Mouse (Mus musculus): Measurements from ENCODE around the gene Haus4. TPM values are rescaled to one million over a fixed set of nuclear protein-coding genes. Genes with fewer than 3 reads are reported as not detected.

Gene Haus4
- total and polyA plus RNA-seq, 3 experiments: 42.7 to 60.3 (median 57.9) TPM

DNA sequence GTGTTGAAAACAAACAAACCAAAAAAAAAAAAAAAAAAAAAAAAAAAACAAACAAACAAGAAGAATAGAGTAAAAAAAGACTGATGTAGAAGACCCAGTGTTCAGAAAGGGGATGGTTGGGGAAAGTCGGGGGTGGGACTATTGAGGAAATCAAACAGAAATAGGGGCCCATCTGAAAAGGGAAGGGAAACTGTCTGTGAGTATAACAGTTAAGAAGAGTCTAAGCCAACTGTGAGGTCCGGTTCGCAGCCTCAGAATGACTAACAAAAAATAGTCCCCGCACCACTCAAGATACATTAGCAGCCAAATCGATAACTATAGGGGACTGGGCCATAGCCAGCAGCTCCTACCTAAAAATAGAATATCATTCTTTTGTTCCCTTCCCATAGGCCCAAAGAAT lies 61.2 kb downstream of the Haus4 start:
- no peak for DNase-seq (ENCODE audit: low spot score)
- Histone ChIP-seq H3K4me3 (ENCODE audit: low read depth, low read length) (no peak overlapping the region), H3K4me1 (ENCODE audit: insufficient read depth, low read depth, low read length) (peaks cover 5% of the 10 kb centered on the region; the same call in 1 of the 2 replicates), H3K27me3 (ENCODE audit: insufficient read depth, low read length) (peaks cover 6% of the 10 kb centered on the region), H3K36me3 (replicated peaks) (no peaks in the 10 kb centered on the region), H3K9me3 (replicated peaks) (no peaks in the 10 kb centered on the region)
- TF ChIP-seq POLR2AphosphoS5 (IDR thresholded peaks at IDR 0.05; ENCODE audit: insufficient replicate concordance, low read depth, low read length) (no peak), CTCF (IDR thresholded peaks at IDR 0.05; ENCODE audit: low read depth, low read length) (no peak), GATA1 (IDR thresholded peaks at IDR 0.05; ENCODE audit: borderline replicate concordance, low read length) (no peak), TAL1 (conservative IDR thresholded peaks at IDR 0.05; ENCODE audit: low read depth, low read length) (no peak), GATA2 (IDR thresholded peaks at IDR 0.05; ENCODE audit: borderline replicate concordance, low read depth, low read length) (no peak)
- no peak for ATAC-seq (ENCODE audit: extremely low read depth, insufficient number of reproducible peaks, low FRiP score, poor library complexity, severe bottlenecking)

DNA sequence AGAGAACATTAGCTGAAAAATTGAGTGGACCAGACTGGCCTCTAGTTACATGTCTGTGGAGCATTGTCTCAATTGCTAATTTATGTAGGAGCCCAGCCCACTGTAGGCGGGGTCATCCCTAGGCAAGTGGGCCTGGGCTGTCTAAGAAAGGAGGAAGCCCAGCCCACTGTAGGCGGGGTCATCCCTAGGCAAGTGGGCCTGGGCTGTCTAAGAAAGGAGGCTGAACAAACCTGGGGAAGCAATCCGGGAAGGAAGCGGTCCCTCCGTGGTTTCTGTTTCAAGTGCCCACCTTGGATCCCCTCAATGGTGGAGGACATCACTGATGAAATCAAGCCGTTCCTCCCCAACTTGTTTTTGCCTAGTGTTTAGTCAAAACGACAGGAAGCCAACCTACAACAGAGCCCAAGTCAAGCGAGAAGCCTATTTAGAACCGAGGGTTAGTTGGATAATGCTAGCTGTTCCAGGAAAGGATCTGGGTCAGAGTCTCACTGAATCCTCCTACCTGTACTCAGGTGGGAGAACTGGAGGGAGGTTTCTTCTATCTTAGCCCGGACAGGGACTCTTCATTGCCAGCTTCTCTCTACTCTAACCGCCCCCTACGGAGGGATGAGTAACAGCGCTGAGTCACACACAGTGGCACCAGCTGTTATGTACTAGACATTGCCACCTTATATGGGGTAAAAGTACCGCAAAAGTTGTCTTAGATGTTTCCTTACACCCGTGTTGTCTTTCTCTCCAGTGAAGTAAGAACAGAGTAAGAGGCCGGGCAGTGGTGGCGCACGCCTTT lies 61.9 kb downstream of the Haus4 start:
- Histone ChIP-seq H3K4me3 (ENCODE audit: low read depth, low read length) (no peak overlapping the region), H3K36me3 (replicated peaks) (no peaks in the 10 kb centered on the region)
- DNase-seq (ENCODE audit: low spot score): no peak

More for the DNA sequence above, 61.9 kb downstream of the Haus4 start:
- TF ChIP-seq CTCF (IDR thresholded peaks at IDR 0.05; ENCODE audit: low read depth, low read length) (no peak), GATA2 (IDR thresholded peaks at IDR 0.05; ENCODE audit: borderline replicate concordance, low read depth, low read length) (no peak), TAL1 (conservative IDR thresholded peaks at IDR 0.05; ENCODE audit: low read depth, low read length) (no peak), POLR2AphosphoS5 (IDR thresholded peaks at IDR 0.05; ENCODE audit: insufficient replicate concordance, low read depth, low read length) (no peak), GATA1 (IDR thresholded peaks at IDR 0.05; ENCODE audit: borderline replicate concordance, low read length) (no peak)
- Histone ChIP-seq H3K27me3 (ENCODE audit: insufficient read depth, low read length) (peaks cover 6% of the 10 kb centered on the region), H3K4me1 (ENCODE audit: insufficient read depth, low read depth, low read length) (peaks cover 5% of the 10 kb centered on the region; the same call in 1 of the 2 replicates), H3K9me3 (replicated peaks) (no peaks in the 10 kb centered on the region)
- peak; percentile 75; the same call in 1 of the 2 replicates for ATAC-seq (ENCODE audit: extremely low read depth, insufficient number of reproducible peaks, low FRiP score, poor library complexity, severe bottlenecking)

Other genes starting within 250 kb of the Haus4 start
- gene Oxa1l, start 193.8 kb downstream of the Haus4 start, total RNA-seq (2014; fragmentation: Nextera tagmentation): 72.2 and 76.0 TPM in 2 replicates
- 34.2 and 35.9 TPM in 2 replicates for gene Oxa1l, start 193.8 kb downstream of the Haus4 start, total RNA-seq (2017)
- gene Oxa1l, start 193.8 kb downstream of the Haus4 start, polyA plus RNA-seq (2012): 134 and 196 TPM in 2 replicates
- 4.6 and 6.2 TPM in 2 replicates for gene Slc7a7, start 136.8 kb downstream of the Haus4 start, total RNA-seq (2014; fragmentation: Nextera tagmentation)
- gene Slc7a7, start 136.8 kb downstream of the Haus4 start, total RNA-seq (2017): 0.55 and 0.76 TPM in 2 replicates
- gene Slc7a7, start 136.8 kb downstream of the Haus4 start, polyA plus RNA-seq (2012): 0.88 and 1.1 TPM in 2 replicates
- gene Mrpl52, start 127.7 kb downstream of the Haus4 start, total RNA-seq (2014; fragmentation: Nextera tagmentation): 318 and 469 TPM in 2 replicates
- 238 and 282 TPM in 2 replicates for gene Mrpl52, start 127.7 kb downstream of the Haus4 start, total RNA-seq (2017)
- 1,643 and 2,190 TPM in 2 replicates for gene Mrpl52, start 127.7 kb downstream of the Haus4 start, polyA plus RNA-seq (2012)
- 60.4 and 66.0 TPM in 2 replicates for gene Mmp14, start 123.0 kb downstream of the Haus4 start, total RNA-seq (2014; fragmentation: Nextera tagmentation)
- 28.6 and 33.8 TPM in 2 replicates for gene Mmp14, start 123.0 kb downstream of the Haus4 start, total RNA-seq (2017)
- 108 and 147 TPM in 2 replicates for gene Mmp14, start 123.0 kb downstream of the Haus4 start, polyA plus RNA-seq (2012)
- gene Lrp10, start 90.5 kb downstream of the Haus4 start, total RNA-seq (2014; fragmentation: Nextera tagmentation): 36.3 and 44.4 TPM in 2 replicates
- gene Lrp10, start 90.5 kb downstream of the Haus4 start, total RNA-seq (2017): 25.5 and 39.7 TPM in 2 replicates
- gene Lrp10, start 90.5 kb downstream of the Haus4 start, polyA plus RNA-seq (2012): 226 and 280 TPM in 2 replicates
- not detected in 2 replicates for gene Rem2, start 78.5 kb downstream of the Haus4 start, total RNA-seq (2014; fragmentation: Nextera tagmentation)
- gene Rem2, start 78.5 kb downstream of the Haus4 start, total RNA-seq (2017): not detected in 2 replicates
- gene Rem2, start 78.5 kb downstream of the Haus4 start, polyA plus RNA-seq (2012): 0.06 and 0.08 TPM in 2 replicates
- gene Prmt5, start 37.1 kb downstream of the Haus4 start, total RNA-seq (2014; fragmentation: Nextera tagmentation): 81.3 and 106 TPM in 2 replicates
- gene Prmt5, start 37.1 kb downstream of the Haus4 start, total RNA-seq (2017): 44.8 and 50.9 TPM in 2 replicates
- 242 and 254 TPM in 2 replicates for gene Prmt5, start 37.1 kb downstream of the Haus4 start, polyA plus RNA-seq (2012)
- not detected in 2 replicates for gene Ajuba, start 22.9 kb upstream of the Haus4 start, total RNA-seq (2014; fragmentation: Nextera tagmentation)
- 0.17 TPM in 1 of 2 replicates, not detected in the other for gene Ajuba, start 22.9 kb upstream of the Haus4 start, total RNA-seq (2017)
- 0.02 TPM in 1 of 2 replicates, not detected in the other for gene Ajuba, start 22.9 kb upstream of the Haus4 start, polyA plus RNA-seq (2012)
- gene 4931414P19Rik, start 51.4 kb upstream of the Haus4 start, total RNA-seq (2014; fragmentation: Nextera tagmentation): 9.0 and 25.1 TPM in 2 replicates
- gene 4931414P19Rik, start 51.4 kb upstream of the Haus4 start, total RNA-seq (2017): 2.6 and 4.8 TPM in 2 replicates
- 21.3 and 25.6 TPM in 2 replicates for gene 4931414P19Rik, start 51.4 kb upstream of the Haus4 start, polyA plus RNA-seq (2012)
- 26.5 and 32.1 TPM in 2 replicates for gene Psmb5, start 63.4 kb upstream of the Haus4 start, total RNA-seq (2014; fragmentation: Nextera tagmentation)
- 50.8 and 56.8 TPM in 2 replicates for gene Psmb5, start 63.4 kb upstream of the Haus4 start, total RNA-seq (2017)
- gene Psmb5, start 63.4 kb upstream of the Haus4 start, polyA plus RNA-seq (2012): 149 and 159 TPM in 2 replicates
- not detected in 2 replicates for gene Psmb11, start 66.8 kb upstream of the Haus4 start, total RNA-seq (2014; fragmentation: Nextera tagmentation)
- gene Psmb11, start 66.8 kb upstream of the Haus4 start, total RNA-seq (2017): 0.11 and 0.12 TPM in 2 replicates
- not detected in 2 replicates for gene Psmb11, start 66.8 kb upstream of the Haus4 start, polyA plus RNA-seq (2012)
- not detected in 2 replicates for gene Gm17606, start 86.3 kb upstream of the Haus4 start, total RNA-seq (2014; fragmentation: Nextera tagmentation)
- gene Gm17606, start 86.3 kb upstream of the Haus4 start, total RNA-seq (2017): not detected in 2 replicates
- gene Gm17606, start 86.3 kb upstream of the Haus4 start, polyA plus RNA-seq (2012): not detected in 2 replicates
- 0.68 and 0.73 TPM in 2 replicates for gene Cdh24, start 86.7 kb upstream of the Haus4 start, total RNA-seq (2014; fragmentation: Nextera tagmentation)
- gene Cdh24, start 86.7 kb upstream of the Haus4 start, total RNA-seq (2017): 0.11 and 0.35 TPM in 2 replicates
- 1.5 and 1.8 TPM in 2 replicates for gene Cdh24, start 86.7 kb upstream of the Haus4 start, polyA plus RNA-seq (2012)
- 38.2 and 45.2 TPM in 2 replicates for gene 1700123O20Rik, start 131.6 kb upstream of the Haus4 start, total RNA-seq (2014; fragmentation: Nextera tagmentation)
- gene 1700123O20Rik, start 131.6 kb upstream of the Haus4 start, total RNA-seq (2017): 34.1 and 34.6 TPM in 2 replicates
- 10.1 and 12.5 TPM in 2 replicates for gene 1700123O20Rik, start 131.6 kb upstream of the Haus4 start, polyA plus RNA-seq (2012)
- gene Acin1, start 132.3 kb upstream of the Haus4 start, total RNA-seq (2014; fragmentation: Nextera tagmentation): 266 and 298 TPM in 2 replicates
- 115 and 125 TPM in 2 replicates for gene Acin1, start 132.3 kb upstream of the Haus4 start, total RNA-seq (2017)
- gene Acin1, start 132.3 kb upstream of the Haus4 start, polyA plus RNA-seq (2012): 640 and 697 TPM in 2 replicates
- gene Gm29776, start 144.2 kb upstream of the Haus4 start, total RNA-seq (2014; fragmentation: Nextera tagmentation): not detected in 2 replicates
- gene Gm29776, start 144.2 kb upstream of the Haus4 start, total RNA-seq (2017): 0.11 TPM in 1 of 2 replicates, not detected in the other
- 0.02 TPM in 1 of 2 replicates, not detected in the other for gene Gm29776, start 144.2 kb upstream of the Haus4 start, polyA plus RNA-seq (2012)
- gene Cebpe, start 157.6 kb upstream of the Haus4 start, total RNA-seq (2014; fragmentation: Nextera tagmentation): 0.90 and 1.6 TPM in 2 replicates
- gene Cebpe, start 157.6 kb upstream of the Haus4 start, total RNA-seq (2017): 0.16 TPM in 1 of 2 replicates, not detected in the other
- 11.1 and 12.4 TPM in 2 replicates for gene Cebpe, start 157.6 kb upstream of the Haus4 start, polyA plus RNA-seq (2012)
- 325 and 329 TPM in 2 replicates for gene Slc7a8, start 227.3 kb upstream of the Haus4 start, total RNA-seq (2014; fragmentation: Nextera tagmentation)
- 45.0 and 54.9 TPM in 2 replicates for gene Slc7a8, start 227.3 kb upstream of the Haus4 start, total RNA-seq (2017)
- 191 and 199 TPM in 2 replicates for gene Slc7a8, start 227.3 kb upstream of the Haus4 start, polyA plus RNA-seq (2012)

Measured in G1E (cell line).